Mouse (Mus musculus): ENCODE measurements around the gene Cers6. TPM values are rescaled to one million over a fixed set of nuclear protein-coding genes. Genes with fewer than 3 reads are reported as not detected.

Cers6 gene
- total RNA-seq, 2 experiments from 2014 or later: 85.9 to 94.3 TPM

DNA sequence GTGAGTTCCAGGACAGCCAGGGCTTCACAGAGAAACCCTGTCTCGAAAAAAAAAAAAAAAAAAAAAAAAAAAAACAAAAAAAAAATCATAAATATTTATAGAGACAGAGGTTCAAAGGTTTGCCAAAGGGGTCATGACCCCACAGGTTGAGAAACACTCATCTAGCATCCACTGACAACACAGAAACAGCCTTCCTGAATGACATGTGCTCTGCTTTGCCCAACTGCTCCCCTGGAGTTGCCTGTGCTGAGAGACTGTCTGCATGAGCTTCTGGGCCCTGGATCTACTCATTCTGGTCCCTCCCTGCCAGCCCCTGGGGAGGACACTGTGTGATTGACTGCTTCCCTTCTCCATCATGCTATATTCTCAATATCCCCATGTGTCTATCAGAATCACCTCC lies 190.4 kb downstream of the Cers6 start:
- DNase-seq (ENCODE audit: extremely low spot score in 1 of 2, low spot score in 1 of 2): peak in 1 of 2 experiments; percentile 2

DNA sequence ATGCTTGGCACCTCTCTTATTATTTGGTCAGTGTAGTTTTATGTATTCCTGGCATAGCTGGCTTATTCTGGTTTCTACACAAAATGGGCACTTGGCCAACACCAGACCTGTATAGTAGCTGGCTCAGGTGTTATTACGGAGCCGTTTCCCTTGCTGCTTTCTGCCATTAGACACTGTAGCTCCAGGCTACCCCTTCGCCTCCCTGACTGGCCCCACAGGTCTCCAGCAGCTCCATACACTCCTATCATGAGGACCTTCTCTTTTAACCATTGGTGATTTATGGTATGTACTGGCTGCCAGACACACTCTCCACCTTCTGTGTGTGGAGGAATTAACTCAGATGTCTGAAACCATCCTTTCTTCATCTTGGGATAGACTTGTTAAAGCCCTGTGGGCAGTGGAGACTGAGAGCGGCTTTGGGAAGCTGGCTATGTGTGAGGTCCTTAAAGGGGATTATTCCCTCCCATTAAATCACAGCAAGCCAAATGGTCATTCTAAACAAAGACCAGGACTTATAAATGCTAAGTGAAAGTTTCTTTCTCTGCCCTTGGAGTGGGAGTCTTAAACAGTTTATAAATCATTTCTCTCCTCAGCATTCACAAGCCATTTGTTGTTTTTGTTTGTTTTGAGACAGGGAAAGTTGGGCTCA lies 192.1 kb downstream of the Cers6 start:
- no peak for DNase-seq (ENCODE audit: extremely low spot score in 1 of 2, low spot score in 1 of 2)

DNA sequence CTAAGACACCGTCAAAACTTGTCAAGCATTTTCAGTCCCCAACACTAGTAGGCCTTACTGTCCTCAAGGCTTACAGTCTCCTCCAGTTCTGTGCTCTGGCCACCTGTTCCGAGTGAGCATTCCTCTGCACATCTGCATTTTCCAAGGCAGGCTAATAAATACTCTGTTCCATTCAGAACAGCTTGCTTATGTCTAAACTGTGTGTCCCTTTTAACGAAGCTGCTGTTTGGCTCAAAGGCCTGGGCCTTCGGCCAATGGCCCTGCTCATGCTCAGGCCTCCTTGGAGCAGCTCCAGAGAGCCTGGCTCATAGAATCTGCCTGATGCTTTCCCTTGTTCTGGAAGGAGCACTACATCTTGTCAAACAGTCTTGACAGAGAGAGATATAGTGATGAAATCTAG lies 193.0 kb downstream of the Cers6 start:
- DNase-seq (ENCODE audit: extremely low spot score in 1 of 2, low spot score in 1 of 2): peak in 1 of 2 experiments; percentile 38

DNA sequence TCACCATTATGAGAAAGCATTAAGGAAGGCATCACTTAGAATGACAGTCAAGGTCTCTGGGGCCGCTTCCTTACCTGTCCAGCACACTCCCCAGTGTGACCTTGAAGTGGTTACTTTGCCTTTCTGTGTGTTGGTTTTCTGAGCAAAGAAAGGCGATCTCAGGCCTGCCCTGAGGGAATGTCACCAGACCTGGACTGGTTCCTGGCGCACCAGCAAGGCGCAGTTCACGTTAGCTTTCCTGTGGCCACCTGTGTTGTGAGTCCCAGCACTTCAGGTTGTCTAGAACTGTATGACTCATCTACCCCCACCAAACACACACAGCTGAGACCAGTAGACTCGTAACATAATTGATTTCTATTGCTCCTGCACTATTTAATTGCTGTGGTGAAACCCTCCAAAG lies 193.9 kb downstream of the Cers6 start:
- DNase-seq (ENCODE audit: extremely low spot score in 1 of 2, low spot score in 1 of 2): no peak

DNA sequence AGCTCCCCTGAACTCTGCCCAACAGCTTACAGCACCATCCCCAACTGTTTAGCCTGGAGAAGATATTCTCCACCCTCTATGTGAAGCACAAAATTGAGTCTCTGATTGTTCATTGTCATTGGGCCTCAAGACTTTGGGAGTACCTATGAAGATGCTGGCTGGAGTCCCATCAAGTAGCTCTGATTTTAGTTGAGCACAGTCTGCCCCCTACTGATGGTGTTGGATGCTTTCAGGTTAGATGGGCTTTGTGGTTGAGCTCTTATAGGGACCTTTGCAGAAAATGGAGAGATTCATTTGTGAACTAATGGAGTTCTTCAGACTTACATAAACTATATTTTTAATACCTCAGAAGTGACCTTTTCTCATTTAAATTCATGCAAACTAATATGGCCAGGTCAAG lies 200.1 kb downstream of the Cers6 start:
- DNase-seq (ENCODE audit: extremely low spot score in 1 of 2, low spot score in 1 of 2): no peak

DNA sequence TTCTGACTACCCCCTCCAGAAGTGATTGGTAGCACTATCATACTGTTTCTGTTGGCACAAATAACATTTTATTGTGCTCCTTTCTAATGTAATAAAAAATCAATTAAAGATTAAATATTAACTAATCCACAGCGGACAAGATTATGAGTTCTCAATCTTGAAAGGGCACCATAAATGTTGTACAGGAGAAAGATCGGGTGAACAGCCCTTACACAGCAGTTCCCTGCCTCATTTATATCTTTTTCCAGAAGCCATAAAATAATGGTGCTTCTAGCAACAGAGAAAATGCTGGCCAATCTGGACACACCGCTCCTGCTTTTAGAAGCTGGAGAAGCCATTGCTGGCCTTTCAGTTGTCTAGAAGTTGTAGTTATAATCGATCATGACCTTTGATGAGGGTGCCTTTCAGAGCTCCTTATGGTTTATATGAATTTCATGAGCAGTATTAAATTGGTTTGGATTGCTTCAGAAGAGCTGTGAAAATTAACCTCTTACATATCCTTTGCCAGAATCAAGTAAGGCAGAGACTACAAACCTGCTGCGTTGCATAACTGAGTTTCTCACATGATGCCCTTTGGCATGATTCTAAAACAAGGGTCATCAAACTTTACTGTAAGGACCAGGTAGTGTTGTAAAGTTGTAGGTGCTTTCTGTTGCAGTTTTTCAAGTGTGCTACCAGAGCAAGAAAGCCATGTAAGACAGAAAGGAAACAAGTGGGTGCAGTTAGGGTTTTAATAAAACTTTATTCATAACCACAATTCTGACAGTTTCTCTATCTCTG lies 200.9 kb downstream of the Cers6 start:
- DNase-seq (ENCODE audit: extremely low spot score in 1 of 2, low spot score in 1 of 2): no peak

DNA sequence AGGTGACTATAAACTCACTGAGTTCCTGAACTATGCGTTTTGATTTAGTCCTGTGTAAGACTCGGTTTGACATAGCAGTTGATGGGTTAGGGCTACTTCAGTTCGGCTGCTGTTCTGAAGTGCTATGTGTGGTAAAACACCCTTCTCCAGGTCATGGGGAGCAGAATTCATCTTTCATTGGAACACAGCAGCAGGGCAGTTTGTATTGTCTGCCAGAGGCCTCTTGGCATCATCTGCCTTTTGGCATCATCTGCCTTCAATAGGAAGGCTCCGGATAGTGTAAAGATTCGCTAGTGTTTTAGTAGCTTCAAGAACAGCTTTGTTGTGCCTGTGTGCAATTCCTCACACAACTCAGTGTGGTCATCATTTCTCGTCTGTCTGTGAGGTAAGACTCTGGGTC lies 203.5 kb downstream of the Cers6 start:
- no peak for DNase-seq (ENCODE audit: extremely low spot score in 1 of 2, low spot score in 1 of 2)

DNA sequence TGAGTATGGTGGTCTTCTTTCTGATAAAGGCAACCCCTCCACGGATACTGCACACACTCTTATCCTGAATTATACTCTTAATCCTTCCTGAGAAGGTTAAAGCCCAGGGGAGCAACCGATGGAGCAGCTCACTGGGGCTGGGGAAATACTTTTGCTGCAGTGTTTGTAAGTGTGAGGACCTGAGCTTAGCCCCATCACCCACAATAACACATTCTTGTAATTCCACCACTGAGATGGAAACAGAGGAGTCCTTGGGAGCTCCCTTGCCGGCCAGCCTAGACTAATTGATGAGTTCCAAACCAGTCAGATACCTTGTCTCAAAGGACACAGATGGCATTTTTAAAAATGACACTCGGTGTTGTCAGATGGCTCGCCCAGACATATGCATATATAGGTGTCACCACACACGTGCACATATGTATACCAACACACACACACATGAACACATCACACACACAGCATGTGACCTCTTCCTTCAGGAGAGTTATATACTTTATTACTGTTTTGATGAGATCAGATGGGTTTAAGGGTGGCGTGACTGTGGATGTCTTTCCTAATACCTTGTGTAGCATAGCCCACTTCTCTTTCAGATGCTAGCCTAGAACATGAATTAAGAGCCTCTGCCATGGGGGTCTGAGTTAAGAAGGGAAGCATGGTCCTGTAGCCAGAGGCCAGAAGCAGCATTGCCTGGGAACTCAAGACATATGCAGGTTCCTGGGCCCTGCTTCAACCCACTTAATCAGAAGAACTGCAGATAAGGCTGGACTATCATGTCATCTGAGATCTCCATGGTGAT lies 210.4 kb downstream of the Cers6 start:
- no peak for DNase-seq (ENCODE audit: extremely low spot score in 1 of 2, low spot score in 1 of 2)

DNA sequence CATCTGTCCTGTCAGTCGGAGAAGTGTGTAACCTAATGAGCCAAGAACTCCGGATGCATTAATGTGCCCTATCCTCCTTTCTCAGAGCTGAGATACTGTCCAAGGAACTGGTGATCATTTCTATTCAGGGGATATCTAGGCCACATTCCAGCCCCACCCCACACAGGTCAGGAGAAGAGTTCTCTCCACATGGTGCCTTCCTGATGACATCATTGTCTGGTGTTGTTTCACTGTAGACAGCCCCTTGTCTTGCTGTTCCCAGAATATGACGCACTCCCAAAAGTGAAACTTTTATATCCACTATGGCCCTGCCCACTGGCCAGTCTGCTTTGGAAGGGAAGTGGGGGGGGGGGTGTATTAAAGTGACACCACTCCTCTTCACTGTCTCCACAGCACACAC lies 215.9 kb downstream of the Cers6 start:
- no peak for DNase-seq (ENCODE audit: extremely low spot score in 1 of 2, low spot score in 1 of 2)

DNA sequence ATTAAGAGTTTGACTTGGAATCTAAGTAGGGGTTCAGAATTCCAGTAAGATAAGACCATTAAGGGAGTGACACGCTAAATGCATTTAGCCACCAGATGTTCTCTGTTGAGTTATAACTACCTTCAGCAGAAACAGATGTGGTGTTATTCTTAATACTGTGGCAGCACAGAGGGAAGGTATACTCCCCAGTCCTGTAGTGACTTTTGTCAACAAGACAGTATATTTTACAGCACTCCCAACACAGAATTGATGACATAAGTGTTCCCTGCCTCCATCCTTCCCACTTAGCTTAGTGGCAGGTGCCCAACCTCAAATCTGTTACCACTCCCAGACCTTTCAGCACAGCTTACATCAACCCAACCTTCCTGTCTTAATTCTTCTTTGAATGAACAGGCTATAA lies 219.5 kb downstream of the Cers6 start:
- DNase-seq (ENCODE audit: extremely low spot score in 1 of 2, low spot score in 1 of 2): no peak

DNA sequence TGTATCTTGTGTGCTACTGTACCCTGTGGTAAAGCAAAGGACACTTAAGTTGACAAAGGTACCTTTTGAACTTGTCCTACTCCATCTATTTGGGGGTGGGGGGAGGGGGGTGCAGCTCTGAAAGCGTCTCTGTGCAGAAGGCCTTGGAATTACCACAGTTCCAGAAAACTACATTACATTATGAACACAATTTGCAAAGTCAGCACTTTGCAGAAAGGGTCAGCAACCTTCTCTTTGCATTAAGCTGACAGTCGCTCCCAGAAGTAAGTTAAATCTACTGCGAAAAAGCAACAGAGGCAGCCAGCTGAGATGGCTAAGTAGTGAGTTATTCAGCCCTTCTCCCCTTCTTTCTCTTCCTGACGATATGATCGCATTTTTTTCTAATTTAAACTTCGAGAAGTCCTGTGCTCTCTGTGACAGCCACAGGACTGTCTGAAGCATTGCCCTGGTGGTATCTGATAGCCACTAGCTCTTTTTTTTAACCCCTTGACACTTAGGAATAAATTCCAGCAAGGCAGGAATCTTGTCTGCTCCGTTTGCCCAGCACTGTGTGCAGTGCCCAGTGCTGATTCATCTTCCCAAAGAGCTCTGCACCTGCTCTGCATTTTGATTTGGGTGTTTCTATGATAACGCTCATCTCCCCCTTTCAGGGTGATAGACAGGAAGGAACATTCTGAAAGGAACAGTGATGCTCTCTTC lies 221.4 kb downstream of the Cers6 start:
- DNase-seq (ENCODE audit: extremely low spot score in 1 of 2, low spot score in 1 of 2): no peak

DNA sequence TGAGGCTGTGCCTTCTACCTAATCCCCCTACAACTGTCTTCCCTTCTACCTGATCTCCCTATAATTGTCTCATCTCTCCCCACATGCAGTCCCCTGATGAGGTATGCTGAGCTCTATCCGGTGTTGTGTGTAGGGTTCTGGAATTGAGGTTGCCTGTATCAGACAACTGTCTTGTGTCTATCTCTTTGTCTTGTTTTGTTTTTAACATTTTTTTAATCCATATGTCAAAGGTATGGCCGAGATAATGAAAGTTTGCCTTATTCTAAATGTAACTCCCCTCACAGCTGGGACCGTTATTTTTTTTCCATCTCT lies 221.9 kb downstream of the Cers6 start:
- DNase-seq (ENCODE audit: extremely low spot score in 1 of 2, low spot score in 1 of 2): no peak

DNA sequence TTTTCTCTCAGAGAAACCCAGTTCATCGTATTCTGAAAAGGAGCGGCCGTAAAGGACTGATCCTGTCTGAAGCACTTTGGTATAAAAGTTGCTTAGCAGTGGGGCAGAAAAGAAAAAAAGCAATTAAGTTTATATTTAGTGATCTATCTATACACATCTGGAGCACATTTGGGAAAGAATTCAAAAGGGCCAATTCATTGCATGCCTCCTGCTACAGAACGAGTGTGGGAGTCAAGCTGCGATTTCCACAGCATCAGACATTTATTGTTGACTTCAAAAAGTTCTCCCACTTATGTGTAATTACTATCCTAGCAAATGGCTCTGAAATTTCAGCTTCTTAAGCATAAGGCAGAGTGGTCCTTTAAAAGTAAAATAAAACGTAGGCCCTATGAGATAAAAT lies 223.2 kb downstream of the Cers6 start:
- DNase-seq (ENCODE audit: extremely low spot score in 1 of 2, low spot score in 1 of 2): no peak

DNA sequence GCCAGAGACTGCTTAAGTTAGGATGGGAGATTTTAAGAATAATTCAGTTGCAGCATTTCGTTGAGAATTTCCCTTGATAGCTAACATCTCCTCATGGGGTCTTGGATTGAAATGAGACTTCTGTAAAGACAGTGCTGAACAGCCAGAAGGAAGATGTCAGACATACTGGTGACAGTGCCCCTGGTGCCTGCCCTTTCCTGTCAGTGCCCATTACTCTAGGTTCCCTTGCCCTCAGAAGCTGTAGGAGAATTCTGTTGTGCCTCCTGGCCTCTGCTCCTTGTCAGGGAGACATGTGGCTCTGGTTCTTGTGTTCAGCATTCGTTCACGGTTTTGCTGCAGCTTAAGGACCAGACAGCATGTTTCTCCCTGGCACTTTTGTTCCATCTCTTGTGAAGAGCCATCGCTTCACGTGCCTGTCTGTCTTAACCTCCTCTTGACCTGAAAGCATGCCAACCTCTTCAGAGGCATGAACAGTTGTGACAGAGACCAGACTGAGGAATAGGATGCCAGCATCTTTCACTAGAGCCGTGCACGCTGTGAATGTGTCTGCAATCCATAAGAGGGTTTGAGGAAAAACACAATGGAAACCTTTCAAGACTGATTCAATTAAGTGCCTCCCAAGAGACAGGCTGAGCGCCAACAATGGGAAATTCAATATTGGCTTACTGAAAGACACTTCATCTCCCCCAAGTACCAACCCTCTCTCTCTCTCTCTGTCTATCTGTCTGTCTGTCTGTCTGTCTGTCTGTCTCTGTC lies 225.4 kb downstream of the Cers6 start:
- DNase-seq (ENCODE audit: extremely low spot score in 1 of 2, low spot score in 1 of 2): no peak

DNA sequence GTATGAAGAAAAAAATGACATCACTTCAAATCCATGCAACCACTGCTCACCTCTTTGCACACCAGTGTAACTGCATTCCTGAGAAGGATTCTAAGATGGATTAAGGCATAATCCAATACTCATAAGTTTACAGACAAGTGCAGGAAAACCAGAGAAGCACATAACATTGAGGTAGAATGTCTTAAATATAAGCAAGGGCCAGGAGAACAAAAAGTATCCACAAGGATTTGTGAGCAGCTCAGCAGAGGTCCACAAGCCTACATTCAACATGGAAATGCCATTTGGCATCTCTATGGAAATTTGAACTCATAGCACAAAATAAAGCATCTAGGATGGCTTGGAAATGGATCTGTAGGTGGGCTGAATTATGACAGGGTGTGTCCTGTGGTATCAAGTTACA lies 234.6 kb downstream of the Cers6 start:
- no peak for DNase-seq (ENCODE audit: extremely low spot score in 1 of 2, low spot score in 1 of 2)

DNA sequence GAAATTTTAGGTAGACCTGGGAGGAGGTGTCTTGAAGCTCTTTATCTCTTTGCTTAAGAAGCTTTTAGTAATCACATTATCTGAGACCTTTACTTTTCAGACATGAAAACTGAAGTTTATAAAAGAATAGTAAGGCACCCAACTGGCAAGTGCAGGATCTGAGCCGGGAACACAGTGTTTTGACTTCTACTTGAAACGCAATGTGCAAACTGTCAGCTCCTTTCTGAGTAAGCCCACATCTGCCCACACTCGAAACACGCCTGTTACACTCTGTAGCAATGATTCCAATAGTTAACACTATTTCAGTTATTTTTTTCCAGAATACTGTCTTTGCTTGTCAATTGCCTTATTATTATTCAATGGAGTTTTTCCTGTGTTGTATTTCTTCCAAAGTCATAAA lies 235.6 kb downstream of the Cers6 start:
- no peak for DNase-seq (ENCODE audit: extremely low spot score in 1 of 2, low spot score in 1 of 2)

DNA sequence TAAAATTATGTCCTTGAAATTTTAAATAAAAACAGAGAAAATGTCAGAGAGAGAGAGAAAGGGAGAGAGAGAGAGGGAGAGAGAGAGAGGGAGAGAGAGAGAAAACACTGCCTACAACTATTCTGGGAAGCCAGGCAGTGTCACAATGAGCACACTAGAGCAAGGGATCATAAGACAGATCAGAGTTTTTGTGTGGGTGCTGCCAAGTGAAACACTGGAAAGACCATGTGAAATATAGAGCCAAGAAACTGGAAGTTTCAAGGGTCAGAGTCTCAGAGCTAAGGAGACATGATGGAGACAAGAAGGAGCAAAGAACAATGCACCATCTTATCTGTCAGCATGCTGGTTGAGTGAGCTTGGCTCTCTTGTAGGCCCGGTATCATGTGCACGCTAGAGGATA lies 236.3 kb downstream of the Cers6 start:
- DNase-seq (ENCODE audit: extremely low spot score in 1 of 2, low spot score in 1 of 2): no peak

DNA sequence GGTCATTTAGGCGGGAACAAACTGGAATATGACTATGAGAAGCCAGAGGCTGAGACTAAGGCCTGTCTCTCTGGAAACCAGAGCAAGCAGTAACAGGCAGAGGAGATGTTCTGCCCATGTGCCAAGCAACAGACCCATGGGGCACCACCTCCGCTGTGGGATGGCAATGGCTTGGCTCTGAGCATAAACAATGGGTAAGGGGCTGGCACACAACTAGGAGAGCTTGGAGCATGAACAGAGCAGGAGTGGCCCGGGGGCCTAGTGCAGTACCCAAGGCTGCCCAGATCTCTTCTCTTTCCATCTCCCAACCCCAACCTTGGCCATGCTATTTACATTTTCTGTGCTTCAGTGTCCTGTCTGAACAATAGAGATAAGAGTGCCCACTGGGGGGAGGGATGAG lies 237.5 kb downstream of the Cers6 start:
- no peak for DNase-seq (ENCODE audit: extremely low spot score in 1 of 2, low spot score in 1 of 2)

DNA sequence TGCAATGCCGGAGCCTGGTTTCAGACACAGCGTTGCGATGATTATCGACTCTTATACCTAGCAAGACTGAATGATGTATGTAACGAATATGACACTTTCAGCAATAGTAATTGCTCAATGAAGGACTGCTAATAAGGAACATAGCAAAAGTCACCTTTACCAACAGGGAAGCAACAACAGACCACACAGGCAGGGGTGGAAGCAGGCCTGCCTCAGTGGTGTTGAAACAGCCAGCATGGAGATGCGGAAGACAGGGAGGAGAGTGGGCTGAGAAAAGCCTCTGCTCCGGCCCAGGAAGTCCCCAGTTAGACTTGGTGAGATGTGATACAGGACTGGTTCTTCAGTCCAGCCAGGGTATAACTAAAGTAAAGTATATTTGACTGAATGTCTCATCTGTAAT lies 237.9 kb downstream of the Cers6 start:
- no peak for DNase-seq (ENCODE audit: extremely low spot score in 1 of 2, low spot score in 1 of 2)

DNA sequence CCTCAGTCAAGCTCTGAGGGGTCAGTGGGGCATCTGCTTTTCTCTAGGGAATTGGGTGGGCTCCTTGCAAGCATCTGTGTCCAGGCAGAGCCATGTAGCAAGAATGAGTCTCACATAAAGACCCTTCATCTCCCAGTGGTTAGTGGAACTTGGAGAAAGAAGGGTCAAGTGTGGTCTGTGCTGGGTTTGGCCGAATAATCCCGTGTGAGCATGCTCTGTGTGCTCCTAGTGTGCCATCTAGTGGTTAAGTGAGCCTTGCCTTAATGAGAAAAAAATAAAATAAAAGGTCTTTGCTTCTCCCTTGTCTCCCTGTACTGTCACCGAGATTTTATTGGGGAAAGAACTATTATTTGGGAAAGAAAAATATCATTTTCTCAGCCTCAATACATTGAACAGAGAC lies 239.5 kb downstream of the Cers6 start:
- DNase-seq (ENCODE audit: extremely low spot score in 1 of 2, low spot score in 1 of 2): no peak

Data from layer of hippocampus, postnatal 25 days (tissue).